Mouse (Mus musculus): Measurements from ENCODE around the gene Zbtb8os.

Zbtb8os gene

GRCm38 (mm10) chr4:129335216-129336074 lies at the start of gene Zbtb8os, which contains the start of gene Rbbp4:
Gene Zbtb8os, plus strand, starts transcription at chr4:129335695.
Gene Rbbp4, minus strand, starts transcription at chr4:129335370.
- Histone ChIP-seq H3K36me3 (ENCODE audit: insufficient read depth, low read length) (peaks cover 69% of the 10 kb centered on the region), H3K4me3 (replicated peaks; ENCODE audit: low read length) (peak within 1 kb of the TSS; percentile 99), H3K27me3 (ENCODE audit: insufficient read depth, low read length) (no peaks in the 10 kb centered on the region), H3K4me1 (replicated peaks; ENCODE audit: low read depth, low read length) (peaks cover 49% of the 10 kb centered on the region), H3K9me3 (ENCODE audit: low read length) (no peaks in the 10 kb centered on the region)
- TF ChIP-seq POU5F1 (IDR thresholded peaks at IDR 0.05; ENCODE audit: borderline replicate concordance, low read length) (no peak), NANOG (IDR thresholded peaks at IDR 0.05; ENCODE audit: borderline replicate concordance, low read length) (no peak), CTCF (conservative IDR thresholded peaks at IDR 0.05; ENCODE audit: low read length) (no peak)

DNA sequence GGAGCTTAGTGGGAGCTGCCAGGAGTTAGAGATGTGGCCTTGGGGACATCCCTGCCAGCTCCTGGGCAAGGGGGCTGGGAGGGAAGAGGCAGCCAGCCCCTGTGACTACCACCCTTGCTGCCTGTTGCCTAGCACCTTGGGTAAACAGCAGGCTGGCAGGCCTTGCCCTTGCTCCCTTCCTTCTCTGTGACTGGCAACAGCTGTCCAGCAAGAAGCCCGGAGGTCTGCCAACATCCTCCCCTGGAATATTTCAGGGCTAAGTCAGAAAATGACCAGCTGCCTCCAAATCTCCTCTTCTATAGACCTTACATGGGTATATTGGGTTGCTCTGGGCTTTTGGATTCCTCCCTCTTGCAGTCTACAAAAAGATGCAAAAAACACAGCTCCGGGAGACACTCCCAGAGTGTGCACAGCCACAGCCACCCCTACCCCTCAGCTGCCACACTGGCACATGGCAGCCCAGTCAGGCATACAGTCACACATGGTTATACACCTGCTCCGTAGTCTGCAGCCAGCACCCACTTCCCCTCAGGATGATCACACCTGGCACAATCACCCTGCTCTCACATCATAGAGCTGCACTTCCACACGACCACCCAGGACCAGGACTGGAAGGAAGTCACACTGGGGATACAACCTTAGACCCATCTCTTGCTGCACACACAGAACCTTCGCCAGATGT lies 49.4 kb upstream of the Zbtb8os start:
- peak overlapping the region; percentile 82; the same call in 1 of the 2 replicates for H3K4me3 ChIP-seq (replicated peaks; ENCODE audit: low read length)
- TF ChIP-seq POU5F1 (IDR thresholded peaks at IDR 0.05; ENCODE audit: borderline replicate concordance, low read length) = no peak
- TF ChIP-seq NANOG (IDR thresholded peaks at IDR 0.05; ENCODE audit: borderline replicate concordance, low read length) = no peak
- TF ChIP-seq CTCF (conservative IDR thresholded peaks at IDR 0.05; ENCODE audit: low read length) = no peak

GRCm38 (mm10) chr4:129286683-129287471 lies 48.6 kb upstream of the Zbtb8os start:
- Histone ChIP-seq H3K4me3 (replicated peaks; ENCODE audit: low read length) (peak overlapping the region; percentile 82), H3K27me3 (ENCODE audit: insufficient read depth, low read length) (peaks cover 58% of the 10 kb centered on the region), H3K9me3 (ENCODE audit: low read length) (no peaks in the 10 kb centered on the region), H3K4me1 (replicated peaks; ENCODE audit: low read depth, low read length) (peaks cover 27% of the 10 kb centered on the region), H3K36me3 (ENCODE audit: insufficient read depth, low read length) (no peaks in the 10 kb centered on the region)
- TF ChIP-seq CTCF (conservative IDR thresholded peaks at IDR 0.05; ENCODE audit: low read length) (no peak), NANOG (IDR thresholded peaks at IDR 0.05; ENCODE audit: borderline replicate concordance, low read length) (no peak), POU5F1 (IDR thresholded peaks at IDR 0.05; ENCODE audit: borderline replicate concordance, low read length) (no peak)

More for the DNA sequence above, 49.4 kb upstream of the Zbtb8os start:
- peaks cover 27% of the 10 kb centered on the region for H3K4me1 ChIP-seq (replicated peaks; ENCODE audit: low read depth, low read length)
- H3K36me3 ChIP-seq (ENCODE audit: insufficient read depth, low read length) = no peaks in the 10 kb centered on the region
- H3K9me3 ChIP-seq (ENCODE audit: low read length) = no peaks in the 10 kb centered on the region
- H3K27me3 ChIP-seq (ENCODE audit: insufficient read depth, low read length) = peaks cover 58% of the 10 kb centered on the region

DNA sequence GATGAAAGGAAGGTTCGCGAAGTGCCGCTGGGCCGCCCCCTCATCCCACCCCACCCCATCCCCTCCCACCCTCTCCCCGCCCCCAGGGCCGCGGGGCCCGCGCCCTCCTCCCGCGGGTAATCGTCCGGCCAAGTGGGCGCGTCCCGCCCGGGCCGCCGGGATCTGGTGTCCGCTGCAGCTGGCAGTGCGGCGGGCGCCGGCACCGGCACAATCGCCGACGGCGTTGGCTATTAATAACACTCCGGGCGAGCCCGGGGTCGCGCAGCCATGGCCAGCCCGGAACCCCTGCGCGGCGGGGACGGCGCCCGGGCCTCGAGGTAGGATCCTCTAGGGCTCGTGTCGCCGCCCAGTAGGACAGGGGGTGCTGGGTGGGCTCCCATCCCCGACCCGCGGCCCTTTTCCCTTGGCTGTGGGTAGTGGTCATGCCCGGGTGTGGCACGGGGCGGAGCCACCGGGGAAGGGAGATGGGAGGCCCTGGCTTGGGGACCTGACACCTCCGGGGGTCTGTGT lies 48.0 kb upstream of the Zbtb8os start, which contains the start of gene Sync:
TSS of gene Sync (plus strand) at position 146 of the 510 bp plus-strand sequence.
- Histone ChIP-seq H3K4me3 (replicated peaks; ENCODE audit: low read length) (peak within 1 kb of the TSS; percentile 82), H3K36me3 (ENCODE audit: insufficient read depth, low read length) (no peaks in the 10 kb centered on the region), H3K4me1 (replicated peaks; ENCODE audit: low read depth, low read length) (peaks cover 32% of the 10 kb centered on the region), H3K9me3 (ENCODE audit: low read length) (no peaks in the 10 kb centered on the region), H3K27me3 (ENCODE audit: insufficient read depth, low read length) (peaks cover 58% of the 10 kb centered on the region)
- TF ChIP-seq NANOG (IDR thresholded peaks at IDR 0.05; ENCODE audit: borderline replicate concordance, low read length) (no peak), POU5F1 (IDR thresholded peaks at IDR 0.05; ENCODE audit: borderline replicate concordance, low read length) (no peak), CTCF (conservative IDR thresholded peaks at IDR 0.05; ENCODE audit: low read length) (no peak)

DNA sequence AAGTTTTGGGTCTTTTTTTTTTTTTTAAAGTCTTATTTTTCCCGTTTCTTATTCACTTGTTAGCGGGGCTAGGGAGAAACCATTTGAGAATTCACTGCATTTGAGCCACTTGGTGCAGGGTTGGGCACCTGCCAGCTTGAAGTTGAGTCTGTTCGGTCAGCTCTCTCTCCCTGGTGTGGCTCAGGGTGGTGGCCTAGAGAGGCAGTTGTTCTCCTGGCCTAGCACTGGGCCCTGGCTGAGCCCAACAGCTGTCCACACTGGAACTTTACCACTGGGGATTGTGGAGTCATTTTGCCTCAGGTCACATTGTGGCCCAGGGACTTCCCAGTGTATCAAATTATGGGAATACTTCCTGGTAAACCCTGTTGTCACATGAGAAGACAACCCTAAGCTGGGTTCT lies 47.4 kb upstream of the Zbtb8os start:
- Histone ChIP-seq H3K27me3 (ENCODE audit: insufficient read depth, low read length) (peaks cover 59% of the 10 kb centered on the region), H3K4me3 (replicated peaks; ENCODE audit: low read length) (peak overlapping the region; percentile 82), H3K4me1 (replicated peaks; ENCODE audit: low read depth, low read length) (peaks cover 38% of the 10 kb centered on the region), H3K36me3 (ENCODE audit: insufficient read depth, low read length) (no peaks in the 10 kb centered on the region), H3K9me3 (ENCODE audit: low read length) (no peaks in the 10 kb centered on the region)
- TF ChIP-seq POU5F1 (IDR thresholded peaks at IDR 0.05; ENCODE audit: borderline replicate concordance, low read length) (no peak), CTCF (conservative IDR thresholded peaks at IDR 0.05; ENCODE audit: low read length) (no peak), NANOG (IDR thresholded peaks at IDR 0.05; ENCODE audit: borderline replicate concordance, low read length) (no peak)

DNA sequence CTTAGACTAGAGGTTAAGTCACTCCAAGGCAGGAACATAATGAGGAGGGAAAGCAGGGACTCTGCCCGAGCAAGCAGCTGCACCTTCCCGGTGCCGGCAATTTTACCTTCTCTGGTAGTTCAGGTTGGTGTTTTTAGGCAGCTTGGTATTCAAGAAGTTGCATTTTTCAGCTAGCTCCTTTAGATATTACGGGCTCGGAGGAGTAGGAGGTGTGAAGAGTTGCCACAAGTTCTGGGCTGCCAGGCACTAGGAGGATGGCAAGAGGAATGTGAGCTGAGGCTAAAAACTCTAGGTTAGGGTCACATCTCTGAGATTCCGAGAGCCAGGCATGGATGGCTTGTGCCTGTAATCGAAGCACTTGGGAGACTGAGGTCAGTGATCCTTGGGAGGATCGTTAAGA lies 45.8 kb upstream of the Zbtb8os start:
- no peak for TF ChIP-seq CTCF (conservative IDR thresholded peaks at IDR 0.05; ENCODE audit: low read length)
- TF ChIP-seq NANOG (IDR thresholded peaks at IDR 0.05; ENCODE audit: borderline replicate concordance, low read length) = no peak
- TF ChIP-seq POU5F1 (IDR thresholded peaks at IDR 0.05; ENCODE audit: borderline replicate concordance, low read length) = no peak
- no peaks in the 10 kb centered on the region for H3K9me3 ChIP-seq (ENCODE audit: low read length)

DNA sequence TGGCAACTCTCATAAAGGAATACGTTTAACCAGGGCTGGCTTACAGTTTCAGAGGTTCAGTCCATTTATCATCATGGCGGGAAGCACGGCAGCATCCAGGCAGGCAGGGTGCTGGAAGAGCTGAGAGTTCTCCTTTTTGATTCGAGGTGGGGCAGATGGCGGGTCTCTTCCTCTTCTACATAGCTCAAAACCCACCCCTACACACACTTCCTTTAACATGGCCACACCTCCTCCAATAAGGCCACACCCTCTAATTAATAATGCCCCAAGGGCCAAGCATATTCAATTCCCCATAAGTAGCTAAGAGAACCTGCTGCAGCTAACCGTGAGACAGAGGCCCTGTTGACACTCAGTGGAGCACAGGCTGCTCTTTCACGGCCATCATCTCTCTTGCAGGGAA lies 42.7 kb upstream of the Zbtb8os start:
- Histone ChIP-seq H3K27me3 (ENCODE audit: insufficient read depth, low read length) (peaks cover 40% of the 10 kb centered on the region), H3K36me3 (ENCODE audit: insufficient read depth, low read length) (no peaks in the 10 kb centered on the region), H3K9me3 (ENCODE audit: low read length) (no peaks in the 10 kb centered on the region), H3K4me1 (replicated peaks; ENCODE audit: low read depth, low read length) (peaks cover 37% of the 10 kb centered on the region), H3K4me3 (replicated peaks; ENCODE audit: low read length) (peak overlapping the region; percentile 68)
- no peak for TF ChIP-seq POU5F1 (IDR thresholded peaks at IDR 0.05; ENCODE audit: borderline replicate concordance, low read length)
- no peak for TF ChIP-seq CTCF (conservative IDR thresholded peaks at IDR 0.05; ENCODE audit: low read length)
- TF ChIP-seq NANOG (IDR thresholded peaks at IDR 0.05; ENCODE audit: borderline replicate concordance, low read length) = no peak

More for the DNA sequence above, 45.8 kb upstream of the Zbtb8os start:
- no peak overlapping the region for H3K4me3 ChIP-seq (replicated peaks; ENCODE audit: low read length)
- peaks cover 53% of the 10 kb centered on the region for H3K4me1 ChIP-seq (replicated peaks; ENCODE audit: low read depth, low read length)
- no peaks in the 10 kb centered on the region for H3K36me3 ChIP-seq (ENCODE audit: insufficient read depth, low read length)
- peaks cover 69% of the 10 kb centered on the region for H3K27me3 ChIP-seq (ENCODE audit: insufficient read depth, low read length)

All from E14TG2a.4 (cell line).